Mouse (Mus musculus) cerebellum, postnatal 36 days (tissue): ENCODE data around the gene Arhgef17.
"Not testable (repeated sequence)": the region's sequence is repeated elsewhere in the genome, so short reads cannot be mapped to it uniquely, and the experiment has no call there.

Experiments used
- DNase-seq, 2 experiments: peaks; one replicate each; pipeline ENCODE4 v3.0.0; 2021 to 2022; ENCODE audit warnings: mixed read lengths in 2 of 2

Arhgef17 gene

GRCm38 (mm10) chr7:100871355-100871754, 60.6 kb downstream of the Arhgef17 start:
- no peak for DNase-seq

- peak in 1 of 2 experiments; percentile 28 for DNase-seq
Measured at GRCm38 (mm10) chr7:100869877-100870629, 61.9 kb downstream of the Arhgef17 start.

GRCm38 (mm10) chr7:100868551-100868950, 63.4 kb downstream of the Arhgef17 start:
- DNase-seq = no peak

- DNase-seq = no peak
Measured at GRCm38 (mm10) chr7:100867561-100867960, 64.3 kb downstream of the Arhgef17 start.

- peak; percentile 77 to 83 for DNase-seq
Measured at GRCm38 (mm10) chr7:100866675-100867074, 65.2 kb downstream of the Arhgef17 start.

GRCm38 (mm10) chr7:100862828-100863638, 68.9 kb downstream of the Arhgef17 start, which contains the start of gene Relt:
Gene Relt, minus strand, starts transcription at chr7:100863446.
- peak; percentile 91 to 95 for DNase-seq

- no peak for DNase-seq
Measured at GRCm38 (mm10) chr7:100862353-100862752, 69.6 kb downstream of the Arhgef17 start.

GRCm38 (mm10) chr7:100861209-100861608, 70.7 kb downstream of the Arhgef17 start:
- DNase-seq = no peak

- DNase-seq = no peak
Measured at GRCm38 (mm10) chr7:100860450-100860849, 71.5 kb downstream of the Arhgef17 start.

- no peak for DNase-seq
Measured at GRCm38 (mm10) chr7:100855795-100856573, 75.9 kb downstream of the Arhgef17 start.

- no peak for DNase-seq
Measured at GRCm38 (mm10) chr7:100855300-100855699, 76.6 kb downstream of the Arhgef17 start.

- no peak for DNase-seq
Measured at GRCm38 (mm10) chr7:100854861-100855260, 77.0 kb downstream of the Arhgef17 start.

GRCm38 (mm10) chr7:100854137-100854814, 77.6 kb downstream of the Arhgef17 start:
- no peak for DNase-seq

- DNase-seq = no peak
Measured at GRCm38 (mm10) chr7:100853396-100853795, 78.5 kb downstream of the Arhgef17 start.

GRCm38 (mm10) chr7:100851481-100852356, 80.2 kb downstream of the Arhgef17 start:
- no peak for DNase-seq

- no peak for DNase-seq
Measured at GRCm38 (mm10) chr7:100849508-100849907, 82.4 kb downstream of the Arhgef17 start.

GRCm38 (mm10) chr7:100848744-100849143, 83.2 kb downstream of the Arhgef17 start:
- peak; percentile 72 to 76 for DNase-seq

GRCm38 (mm10) chr7:100847131-100847530, 84.8 kb downstream of the Arhgef17 start:
- DNase-seq = no peak

- not testable (repeated sequence) for DNase-seq
Measured at GRCm38 (mm10) chr7:100846033-100846432, 85.9 kb downstream of the Arhgef17 start.

GRCm38 (mm10) chr7:100845412-100845811, 86.5 kb downstream of the Arhgef17 start:
- no peak for DNase-seq

GRCm38 (mm10) chr7:100845026-100845400, 86.9 kb downstream of the Arhgef17 start:
- no peak for DNase-seq
